Mouse (Mus musculus) thymus, postnatal 36 days (tissue): Measurements from ENCODE around the gene Sacm1l.
A peak's percentile ranks its signal among the peaks of the same experiment; 100 is the strongest.

Experiments
- DNase-seq, 2 experiments: peaks; one replicate each; pipeline ENCODE4 v3.0.0; 2022; ENCODE audit warnings: mixed read lengths in 2 of 2

The Sacm1l gene

GRCm38 (mm10) chr9:123509638-123510604, 19.6 kb upstream of the Sacm1l start:
- peak in 1 of 2 experiments; percentile 47 for DNase-seq

GRCm38 (mm10) chr9:123510926-123511325, 18.6 kb upstream of the Sacm1l start:
- no peak for DNase-seq

GRCm38 (mm10) chr9:123512482-123512881, 17.1 kb upstream of the Sacm1l start:
- no peak for DNase-seq

GRCm38 (mm10) chr9:123515087-123515486, 14.5 kb upstream of the Sacm1l start:
- DNase-seq, result no peak

GRCm38 (mm10) chr9:123516641-123517385, 12.7 kb upstream of the Sacm1l start:
- no peak for DNase-seq

- peak; percentile 72 to 82 for DNase-seq
These were observed 10.3 kb upstream of the Sacm1l start for GRCm38 (mm10) chr9:123518969-123519894.

- no peak for DNase-seq
These were observed 8.8 kb upstream of the Sacm1l start for GRCm38 (mm10) chr9:123520735-123521134.

- DNase-seq, result peak; percentile 33 to 46
These were observed 5.9 kb upstream of the Sacm1l start for GRCm38 (mm10) chr9:123523676-123524075.

- DNase-seq, result peak; percentile 49 to 62
These were observed 4.5 kb upstream of the Sacm1l start for GRCm38 (mm10) chr9:123525095-123525494.

- no peak for DNase-seq
These were observed 3.1 kb upstream of the Sacm1l start for GRCm38 (mm10) chr9:123526502-123526901.

- no peak for DNase-seq
These were observed 1.3 kb upstream of the Sacm1l start for GRCm38 (mm10) chr9:123528087-123528925.

- DNase-seq, result peak; percentile 35 to 48
These were observed 648 bp upstream of the Sacm1l start for GRCm38 (mm10) chr9:123528926-123529295.

- no peak for DNase-seq
These were observed 558 bp downstream of the Sacm1l start for GRCm38 (mm10) chr9:123530158-123530475.

- DNase-seq, result no peak
These were observed 1.1 kb downstream of the Sacm1l start for GRCm38 (mm10) chr9:123530566-123531130.

- DNase-seq, result no peak
These were observed 1.7 kb downstream of the Sacm1l start for GRCm38 (mm10) chr9:123531234-123531633.

- no peak for DNase-seq
These were observed 7.1 kb downstream of the Sacm1l start for GRCm38 (mm10) chr9:123536613-123537012.

GRCm38 (mm10) chr9:123538189-123538588, 8.6 kb downstream of the Sacm1l start:
- no peak for DNase-seq

- DNase-seq, result no peak
These were observed 9.5 kb downstream of the Sacm1l start for GRCm38 (mm10) chr9:123539093-123539492.

GRCm38 (mm10) chr9:123539823-123540222, 10.3 kb downstream of the Sacm1l start:
- no peak for DNase-seq

GRCm38 (mm10) chr9:123554599-123554998, 25.0 kb downstream of the Sacm1l start:
- DNase-seq, result no peak
